Mouse (Mus musculus) adrenal gland, postnatal 36 days (tissue): ENCODE results near the gene H2-D1. TPM values are rescaled to one million over a fixed set of nuclear protein-coding genes. Genes with fewer than 3 reads are reported as not detected.
"Not testable (repeated sequence)": the region's sequence is repeated elsewhere in the genome, so short reads cannot be mapped to it uniquely, and the experiment has no call there.

Experiments used
- DNase-seq, 2 experiments: peaks; one replicate each; pipeline ENCODE4 v3.0.0; 2021; ENCODE audit warnings: mixed read lengths in 1 of 2
- total RNA-seq, 2 experiments: library from RNA; stranded (reverse); gene quantifications; 2 replicates each; pipeline ENCODE4 v1.2.3; 2021

H2-D1 gene
- total RNA-seq, 2 experiments from 2014 or later = 170 to 266 TPM

- DNase-seq = no peak
These were observed 5.2 kb upstream of the H2-D1 start for GRCm38 (mm10) chr17:35257378-35257777.

GRCm38 (mm10) chr17:35257824-35258491, 4.6 kb upstream of the H2-D1 start:
- peak; percentile 94 for DNase-seq

- DNase-seq = peak in 1 of 2 experiments; percentile 58
These were observed 3.7 kb upstream of the H2-D1 start for GRCm38 (mm10) chr17:35258492-35259478.

- DNase-seq = no peak
These were observed 2.9 kb upstream of the H2-D1 start for GRCm38 (mm10) chr17:35259621-35260020.

GRCm38 (mm10) chr17:35261651-35262050, 879 bp upstream of the H2-D1 start:
- no peak for DNase-seq

- peak in 1 of 2 experiments; percentile 64 for DNase-seq
These were observed 973 bp downstream of the H2-D1 start for GRCm38 (mm10) chr17:35263523-35263883.

- no peak for DNase-seq
These were observed 5.0 kb downstream of the H2-D1 start for GRCm38 (mm10) chr17:35267399-35268086.

- peak; percentile 80 for DNase-seq
These were observed 7.3 kb downstream of the H2-D1 start for GRCm38 (mm10) chr17:35269653-35270347.

- no peak for DNase-seq
These were observed 9.7 kb downstream of the H2-D1 start for GRCm38 (mm10) chr17:35272249-35272648.

GRCm38 (mm10) chr17:35274770-35275169, 12.2 kb downstream of the H2-D1 start:
- peak; percentile 90 to 94 for DNase-seq

GRCm38 (mm10) chr17:35276304-35276864, 13.9 kb downstream of the H2-D1 start:
- no peak for DNase-seq

GRCm38 (mm10) chr17:35278049-35278448, 15.5 kb downstream of the H2-D1 start:
- no peak for DNase-seq

GRCm38 (mm10) chr17:35278957-35279688, 16.6 kb downstream of the H2-D1 start:
- no peak for DNase-seq

- DNase-seq = no peak
These were observed 17.7 kb downstream of the H2-D1 start for GRCm38 (mm10) chr17:35280276-35280675.

- DNase-seq = no peak
These were observed 22.9 kb downstream of the H2-D1 start for GRCm38 (mm10) chr17:35285431-35285830.

GRCm38 (mm10) chr17:35295796-35296195, 33.3 kb downstream of the H2-D1 start:
- DNase-seq = peak; percentile 65 to 69

- DNase-seq = not testable (repeated sequence)
These were observed 37.9 kb downstream of the H2-D1 start for GRCm38 (mm10) chr17:35300261-35300945.

- peak; percentile 96 to 98 for DNase-seq
These were observed 39.2 kb downstream of the H2-D1 start for GRCm38 (mm10) chr17:35301645-35302258.

- DNase-seq = no peak
These were observed 40.7 kb downstream of the H2-D1 start for GRCm38 (mm10) chr17:35303271-35303670.
